Mouse (Mus musculus) regulatory T cell (primary cell): ENCODE measurements around the gene Olfml3.

Experiments
- in situ Hi-C: fragments of 300-600 bp; cut with MboI, MseI; formaldehyde crosslinking; loops from one replicate; pipeline ENCODE4 v1.15.1; 2025; ENCODE audit warnings: high pct_unique_total_duplicates

The Olfml3 gene

DNA sequence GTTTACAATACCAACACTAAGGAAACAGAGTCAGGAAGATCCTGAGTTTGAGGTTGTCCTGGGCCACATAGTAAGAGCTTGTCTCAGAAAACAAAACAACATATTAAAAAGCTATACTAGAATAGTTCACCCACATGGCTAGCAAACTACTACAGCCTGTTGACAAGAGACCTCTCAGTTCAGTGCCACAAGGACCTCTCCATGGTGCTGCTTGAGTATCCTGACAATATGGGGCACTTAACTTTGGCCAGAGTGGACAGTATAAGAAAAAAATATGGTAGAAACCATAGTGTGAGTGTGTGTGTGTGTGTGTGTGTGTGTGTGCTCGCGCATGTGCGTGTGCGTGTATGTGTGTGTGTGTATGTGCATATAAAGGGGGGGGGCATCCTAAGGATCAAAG lies 25.6 kb downstream of the Olfml3 start:
- in situ Hi-C loops, result no loop called here

- in situ Hi-C loops, result loop anchor here (5.0 kb wide), 1 partner anchor 102 kb away; no protein-coding TSS in a partner anchor
These were observed 28.2 kb downstream of the Olfml3 start for GRCm38 (mm10) chr3:103709470-103710040.

DNA sequence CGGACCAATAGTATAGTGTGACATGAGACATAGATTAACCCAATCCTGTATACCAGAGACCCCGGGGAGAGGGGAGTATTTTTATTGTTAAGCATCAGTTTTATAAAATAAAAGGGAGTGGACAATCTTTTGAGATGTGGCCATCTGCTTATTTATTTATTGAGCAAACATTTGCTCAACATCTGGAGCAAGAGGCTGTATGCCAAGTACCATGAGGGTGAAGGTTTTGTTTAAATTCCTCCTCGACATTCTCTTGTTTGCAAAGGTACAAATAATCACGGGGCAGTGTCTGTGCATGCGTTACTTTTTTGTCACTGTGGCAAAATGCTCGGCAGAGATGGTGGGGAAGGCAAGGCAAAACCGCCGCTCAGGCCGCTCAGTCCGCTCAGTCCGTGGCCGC lies 32.4 kb downstream of the Olfml3 start:
- in situ Hi-C loops, result loop anchor here (5.0 kb wide), 1 partner anchor 98 kb away; no protein-coding TSS in a partner anchor

DNA sequence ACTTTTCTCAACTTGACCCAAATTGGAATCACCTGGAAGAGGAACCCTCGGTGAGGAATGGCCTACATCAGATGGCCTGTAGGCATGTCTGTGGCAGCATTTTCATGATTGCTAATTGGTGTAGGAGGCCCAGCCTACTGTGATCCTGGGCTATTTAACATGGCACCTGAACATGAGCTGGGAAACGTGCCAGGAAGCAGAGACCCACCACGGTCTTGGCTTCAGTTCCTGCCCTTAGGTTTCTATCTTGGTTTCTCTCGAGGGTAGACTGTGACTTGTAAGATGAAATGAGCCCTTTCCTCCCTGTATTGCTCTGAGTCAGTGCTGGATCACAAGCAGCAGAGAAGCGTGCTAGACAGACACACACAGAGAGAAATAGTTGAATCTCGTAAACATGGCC lies 33.1 kb downstream of the Olfml3 start:
- in situ Hi-C loops, result loop anchor here (5.0 kb wide), 1 partner anchor 97 kb away; no protein-coding TSS in a partner anchor

DNA sequence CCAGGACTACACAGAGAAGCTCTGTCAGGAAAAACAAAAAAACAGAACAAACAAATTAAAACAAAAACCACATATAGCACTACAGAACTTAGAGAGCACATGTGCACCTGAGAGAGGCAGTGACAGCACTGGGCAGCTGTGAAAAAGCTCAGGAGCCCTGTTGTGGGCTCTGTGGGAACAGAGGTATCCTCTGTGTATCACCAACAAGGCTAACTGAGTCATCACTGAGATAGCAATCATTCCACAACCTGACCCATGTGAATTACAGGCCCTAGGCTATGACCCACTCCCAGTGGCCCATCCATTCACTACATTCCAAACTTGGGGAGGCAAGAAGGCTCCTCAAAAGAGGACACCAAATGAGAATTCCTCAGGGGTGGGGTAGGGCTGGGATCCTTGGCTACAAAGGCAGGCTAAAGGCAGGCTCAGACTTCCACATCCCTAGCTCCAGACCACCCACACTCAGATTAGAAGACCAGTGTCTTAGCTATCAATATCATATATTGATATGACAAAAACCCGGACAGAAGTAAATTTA lies 41.3 kb downstream of the Olfml3 start:
- in situ Hi-C loops, result no loop called here

DNA sequence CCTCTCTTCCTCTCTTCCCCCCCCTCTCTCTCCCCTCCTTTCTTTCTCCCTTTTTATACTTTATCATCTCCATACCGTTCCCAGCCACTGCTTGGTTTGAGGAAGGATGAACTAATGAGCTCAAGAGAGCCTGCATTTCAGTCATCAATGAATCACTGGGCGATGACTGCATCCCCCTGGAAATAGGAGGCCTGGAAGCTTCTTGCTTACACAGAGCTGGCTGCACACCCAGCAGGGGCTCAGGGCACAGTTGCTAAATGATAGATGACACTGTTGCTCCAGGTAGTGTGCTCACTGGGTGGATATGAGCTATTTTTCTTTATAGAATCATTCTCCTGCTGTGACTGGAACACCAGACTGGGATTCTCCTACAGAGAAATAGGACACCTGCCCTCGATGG lies 42.2 kb downstream of the Olfml3 start:
- in situ Hi-C loops, result no loop called here

DNA sequence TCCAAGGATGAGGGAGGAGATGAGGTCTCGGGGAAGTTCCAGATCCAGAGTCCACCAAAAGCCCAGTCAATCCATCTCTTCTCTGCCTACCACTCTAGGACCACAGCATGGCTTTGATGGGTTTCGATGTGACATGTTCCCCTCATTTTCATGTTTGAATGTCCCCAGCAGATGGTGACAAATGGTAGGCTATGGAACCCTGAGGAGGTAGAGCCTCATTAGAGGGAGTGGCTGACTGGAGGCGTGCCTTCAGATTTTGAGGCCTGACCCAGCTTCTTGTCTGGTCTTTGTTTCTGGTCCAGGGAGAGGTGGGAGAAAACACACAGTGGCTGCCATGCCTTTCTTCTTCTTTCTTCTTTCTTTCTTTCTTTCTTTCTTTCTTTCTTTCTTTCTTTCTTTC lies 47.3 kb downstream of the Olfml3 start:
- in situ Hi-C loops, result no loop called here

- in situ Hi-C loops, result no loop called here
These were observed 48.8 kb downstream of the Olfml3 start for GRCm38 (mm10) chr3:103689043-103689442.

- in situ Hi-C loops, result no loop called here
These were observed 53.9 kb downstream of the Olfml3 start for GRCm38 (mm10) chr3:103683966-103684319.

DNA sequence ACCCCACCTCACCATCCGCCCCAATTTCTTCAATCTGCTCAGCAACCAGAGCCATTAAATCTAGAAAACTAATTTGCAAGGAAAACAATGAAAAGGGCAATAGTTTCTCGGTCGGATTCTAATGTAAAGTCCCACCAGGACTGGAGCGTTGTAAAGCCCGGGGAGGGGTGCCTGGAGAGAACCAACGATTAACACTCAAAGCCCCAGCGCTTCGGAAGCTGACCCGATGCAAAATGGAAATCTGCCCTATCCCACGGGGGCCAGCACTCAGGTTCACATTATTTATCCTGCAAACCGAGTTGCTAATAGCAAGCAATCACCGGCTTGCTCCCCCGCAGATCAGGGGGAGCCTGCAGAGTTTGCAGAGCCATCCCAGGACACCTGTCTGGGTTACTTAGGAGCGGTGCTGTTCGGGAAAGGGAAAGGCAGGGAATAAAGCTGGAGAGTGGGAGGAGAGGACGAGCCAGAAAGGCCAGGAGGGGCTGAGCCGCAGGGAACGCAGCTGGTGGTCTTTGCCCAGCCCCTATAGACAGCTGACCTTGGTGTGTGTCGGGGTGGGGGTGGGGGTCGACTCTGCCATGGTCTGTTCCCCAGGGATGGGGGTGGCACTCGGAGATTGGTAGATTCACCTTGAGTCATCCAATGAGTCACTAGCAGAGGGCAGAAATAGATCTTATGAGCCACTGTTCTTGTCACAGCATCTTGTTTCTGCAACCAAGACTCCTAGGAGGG lies 54.4 kb downstream of the Olfml3 start:
- in situ Hi-C loops, result no loop called here

- in situ Hi-C loops, result no loop called here
These were observed 55.3 kb downstream of the Olfml3 start for GRCm38 (mm10) chr3:103682473-103682872.

- in situ Hi-C loops, result no loop called here
These were observed 59.0 kb downstream of the Olfml3 start for GRCm38 (mm10) chr3:103678811-103679210.

GRCm38 (mm10) chr3:103672716-103673115 lies 65.1 kb downstream of the Olfml3 start:
- in situ Hi-C loops, result no loop called here
